Mouse (Mus musculus) left cerebral cortex, postnatal 4 days (tissue): ENCODE data around the gene Pcx. TPM values are rescaled to one million over a fixed set of nuclear protein-coding genes. Genes with fewer than 3 reads are reported as not detected.

Experiments used
- DNase-seq: peaks from one replicate; pipeline ENCODE4 v3.0.0-alpha.2; 2022
- intact Hi-C: fragments of 180-260 bp; cut with DNase I; formaldehyde crosslinking; loops from one replicate; pipeline ENCODE4 v1.15.1; 2025
- microRNA-seq: library from miRNA; unstranded; fragments of <30 nt; microRNA quantifications from one replicate; pipeline ENCODE4 v1.2.0, GENCODE M21; 2022
- total RNA-seq, 2 experiments: library from RNA; stranded (reverse); gene quantifications; 2 replicates each; pipeline ENCODE4 v1.2.3; 2021

The Pcx gene
- total RNA-seq, 2 experiments from 2014 or later: 42.6 to 44.2 TPM

GRCm38 (mm10) chr19:4670776-4671175 lies 160.5 kb downstream of the Pcx start:
- intact Hi-C loops: no loop called here
- DNase-seq: no peak

Small RNAs within 50 kb of the gene (microRNA-seq; reads per million reads assigned to microRNA genes)
- gene Mir6986: 12.6 reads per million, percentile 29 among the genes with 10 or more reads in this experiment

Other genes starting within 250 kb of the Pcx start
- 10 to 100 TPM; 71.0 to 74.6 TPM for gene Ssh3, start 241.3 kb upstream of the Pcx start, total RNA-seq
- gene Ankrd13d, start 227.3 kb upstream of the Pcx start, total RNA-seq: 10 to 100 TPM; 98.4 to 99.3 TPM
- gene Grk2, start 204.2 kb upstream of the Pcx start, total RNA-seq: 100 to 1,000 TPM; 143 to 167 TPM
- gene Kdm2a, start 112.2 kb upstream of the Pcx start, total RNA-seq: 10 to 100 TPM; 71.2 to 80.9 TPM
- gene Rhod, start 71.0 kb upstream of the Pcx start, total RNA-seq: 1 to 10 TPM; 1.1 to 2.0 TPM
- 1 to 10 TPM; 4.4 to 5.3 TPM for gene Syt12, start 33.0 kb upstream of the Pcx start, total RNA-seq
- gene 2010003K11Rik, start 11.9 kb upstream of the Pcx start, total RNA-seq: not detected
- 10 to 100 TPM; 85.3 to 88.6 TPM for gene Lrfn4, start 105.2 kb downstream of the Pcx start, total RNA-seq
- 10 to 100 TPM; 26.4 to 27.5 TPM for gene Rce1, start 115.2 kb downstream of the Pcx start, total RNA-seq
- gene Gm960, start 188.2 kb downstream of the Pcx start, total RNA-seq: 1 to 10 TPM; 3.7 to 4.5 TPM
- gene Sptbn2, start 200.7 kb downstream of the Pcx start, total RNA-seq: 100 to 1,000 TPM; 319 to 320 TPM
- 10 to 100 TPM; 32.5 to 35.2 TPM for gene Rbm4b, start 246.0 kb downstream of the Pcx start, total RNA-seq